Mouse (Mus musculus): ENCODE data around the gene Sik3. TPM values are rescaled to one million over a fixed set of nuclear protein-coding genes. Genes with fewer than 3 reads are reported as not detected.

The Sik3 gene
- 10.9 and 13.3 TPM in 2 replicates for polyA plus RNA-seq (2012; ENCODE audit: low replicate concordance)

GRCm38 (mm10) chr9:46012091-46013008 lies at the start of gene Sik3, which contains the start of gene Pafah1b2:
TSS of gene Sik3 (plus strand) at chr9:46012820.
TSS of gene Pafah1b2 (minus strand) at chr9:46012690.

DNA sequence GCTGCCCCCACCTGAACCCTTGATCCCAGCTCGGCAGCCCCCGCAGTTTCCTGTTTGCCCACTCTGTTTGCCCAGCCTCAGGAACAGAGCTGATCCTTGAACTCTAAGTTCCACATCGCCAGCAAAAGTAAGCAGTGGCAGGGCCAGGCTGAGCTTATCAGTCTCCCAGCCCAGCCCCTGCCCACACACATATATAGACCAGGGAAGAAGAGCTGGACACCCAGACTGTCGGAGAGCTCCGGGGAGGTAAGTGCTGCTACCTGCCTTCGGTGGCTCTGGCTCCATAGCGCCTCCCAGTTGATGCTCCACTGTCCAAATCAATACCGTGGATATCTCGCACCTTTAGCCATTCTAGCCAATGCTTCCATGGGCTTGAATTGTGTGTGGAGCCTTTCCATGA lies 215.9 kb downstream of the Sik3 start, which contains the start of gene Apoa1:
Gene Apoa1 (plus strand): TSS at position 90 of the 400 bp plus-strand sequence.

DNA sequence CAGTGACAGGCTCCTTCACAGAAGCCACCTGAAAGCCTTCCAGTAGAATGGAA lies 222.8 kb downstream of the Sik3 start, which contains the start of gene Apoc3:
Gene Apoc3 (minus strand): TSS at position 41 of the 53 bp plus-strand sequence.

DNA sequence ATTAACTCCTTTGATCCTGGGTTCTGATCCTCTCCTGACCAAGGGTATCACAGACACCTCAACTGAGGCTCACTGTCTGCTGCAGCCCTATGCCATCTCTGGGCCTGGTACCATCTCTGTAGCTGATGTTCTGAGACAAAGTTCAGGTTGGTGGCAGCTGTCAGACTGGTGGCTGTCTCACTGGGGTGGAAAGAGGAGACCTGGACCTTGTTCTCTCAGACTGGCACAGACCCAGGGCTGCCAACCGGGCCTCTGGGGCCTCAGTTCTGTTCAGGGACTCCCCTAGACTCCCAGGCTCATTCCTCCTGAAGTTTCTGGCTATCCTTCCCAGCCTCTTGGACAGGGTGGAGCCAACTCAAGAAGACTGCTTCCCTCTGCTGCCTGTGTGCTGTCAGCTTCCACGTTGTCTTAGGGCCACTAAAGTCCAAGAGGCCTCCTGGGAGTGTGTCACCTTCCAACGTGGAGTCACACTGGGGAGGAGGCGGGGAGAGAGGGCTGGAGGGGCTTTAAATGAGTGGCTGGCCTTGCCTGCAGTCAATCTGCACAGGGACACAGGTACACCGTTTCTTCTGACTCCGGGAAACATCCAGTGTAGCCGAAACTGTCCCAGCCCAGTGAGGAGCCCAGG lies 228.0 kb downstream of the Sik3 start, which contains the start of gene Apoa4:
Gene Apoa4 (plus strand): TSS at position 171 of the 628 bp plus-strand sequence.

GRCm38 (mm10) chr9:46268343-46268873 lies 255.8 kb downstream of the Sik3 start, which contains the start of gene Apoa5:
TSS of gene Apoa5 (plus strand) at chr9:46268633.

GRCm38 (mm10) chr9:46272677-46273454 lies 260.2 kb downstream of the Sik3 start, which contains the start of gene Zpr1:
TSS of gene Zpr1 (plus strand) at chr9:46273064.

Other genes starting within 250 kb of the Sik3 start
- 133 and 186 TPM in 2 replicates for gene Cep164, start 184.1 kb upstream of the Sik3 start, polyA plus RNA-seq (2012; ENCODE audit: low replicate concordance)
- gene Bace1, start 174.2 kb upstream of the Sik3 start, polyA plus RNA-seq (2012; ENCODE audit: low replicate concordance) = 0.28 and 0.84 TPM in 2 replicates
- gene Pcsk7, start 106.3 kb upstream of the Sik3 start, polyA plus RNA-seq (2012; ENCODE audit: low replicate concordance) = 3.7 and 9.2 TPM in 2 replicates
- 7.5 and 25.3 TPM in 2 replicates for gene Rnf214, start 105.9 kb upstream of the Sik3 start, polyA plus RNA-seq (2012; ENCODE audit: low replicate concordance)
- gene Tagln, start 76.8 kb upstream of the Sik3 start, polyA plus RNA-seq (2012; ENCODE audit: low replicate concordance) = 2.5 and 18.0 TPM in 2 replicates
- 46.7 and 83.0 TPM in 2 replicates for gene Sidt2, start 57.6 kb upstream of the Sik3 start, polyA plus RNA-seq (2012; ENCODE audit: low replicate concordance)
- 43.4 and 67.9 TPM in 2 replicates for gene Pafah1b2, start 130 bp upstream of the Sik3 start, polyA plus RNA-seq (2012; ENCODE audit: low replicate concordance)
- 0.35 and 0.46 TPM in 2 replicates for gene Apoa1, start 215.8 kb downstream of the Sik3 start, polyA plus RNA-seq (2012; ENCODE audit: low replicate concordance)
- gene Apoc3, start 222.8 kb downstream of the Sik3 start, polyA plus RNA-seq (2012; ENCODE audit: low replicate concordance) = not detected in 2 replicates
- gene Apoa4, start 227.9 kb downstream of the Sik3 start, polyA plus RNA-seq (2012; ENCODE audit: low replicate concordance) = 0.09 and 0.19 TPM in 2 replicates